Mouse (Mus musculus) embryonic fibroblast, embryonic 13.5 days (primary cell): Measurements from ENCODE around the gene Sdf2l1.

ENCODE experiments used
- CTCF ChIP-seq: IDR thresholded peaks from 2 replicates; pipeline ENCODE4 v1.5.1; 2011; ENCODE audit warnings: mild to moderate bottlenecking, control low read depth, low read length, moderate library complexity, borderline replicate concordance; ENCODE audit not compliant: insufficient read depth
- POLR2A ChIP-seq: IDR thresholded peaks from 2 replicates; pipeline ENCODE4 v1.6.1; 2011; ENCODE audit warnings: low read depth, mild to moderate bottlenecking, control low read depth, low read length, moderate library complexity

DNA sequence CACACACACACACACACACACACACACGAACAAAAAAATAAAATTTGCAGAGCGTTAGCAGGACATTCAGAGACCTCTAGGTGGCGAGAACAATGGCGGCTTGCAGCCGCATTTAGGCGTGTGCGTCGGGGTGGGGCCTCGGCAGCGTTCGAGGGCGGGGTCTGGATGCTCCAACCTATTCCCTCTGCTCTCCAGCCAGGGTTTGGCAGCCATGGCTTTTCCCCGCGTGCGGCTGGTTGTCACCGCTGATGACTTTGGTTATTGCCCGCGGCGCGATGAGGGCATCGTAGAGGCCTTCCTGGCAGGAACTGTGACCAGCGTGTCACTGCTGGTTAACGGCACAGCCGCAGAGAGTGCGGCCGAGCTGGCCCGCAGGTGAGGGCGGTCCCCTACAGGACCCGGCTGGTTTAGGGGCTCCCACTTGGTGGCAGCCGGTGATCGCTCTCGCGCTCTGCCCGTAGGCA, 14.6 kb upstream of the Sdf2l1 start, which contains the start of gene Ccdc116:
- TF ChIP-seq POLR2A (peak; percentile 60), CTCF (0 out of 2 replicates have a peak, but pooled peaks have one; percentile 13)
